Mouse (Mus musculus): ENCODE data around the gene Nras. TPM values are rescaled to one million over a fixed set of nuclear protein-coding genes. Genes with fewer than 3 reads are reported as not detected.

Nras gene
- total RNA-seq (2015) (65.6 and 65.7 TPM in 2 replicates), total RNA-seq (2017) (60.8 and 77.7 TPM in 2 replicates)

GRCm38 (mm10) chr3:103058207-103059157 is at the start of gene Nras:
TSS of gene Nras (plus strand) at chr3:103058285.
- ATAC-seq (replicated peaks; ENCODE audit: poor library complexity), result peak; percentile 99

- ATAC-seq (replicated peaks; ENCODE audit: poor library complexity), result peak; percentile 38
Observed at GRCm38 (mm10) chr3:103017350-103017749, 40.7 kb upstream of the Nras start.

- ATAC-seq (replicated peaks; ENCODE audit: poor library complexity), result no peak
Observed at GRCm38 (mm10) chr3:103019462-103019861, 38.6 kb upstream of the Nras start.

GRCm38 (mm10) chr3:103020249-103020942 is 37.7 kb upstream of the Nras start, which contains the start of gene Csde1:
TSS of gene Csde1 (plus strand) at chr3:103020426.
- ATAC-seq (replicated peaks; ENCODE audit: poor library complexity), result peak; percentile 82

GRCm38 (mm10) chr3:103020943-103021638 is 37.0 kb upstream of the Nras start:
- peak; percentile 73 for ATAC-seq (replicated peaks; ENCODE audit: poor library complexity)

GRCm38 (mm10) chr3:103026174-103026573 is 31.9 kb upstream of the Nras start:
- ATAC-seq (replicated peaks; ENCODE audit: poor library complexity), result peak; percentile 66

- no peak for ATAC-seq (replicated peaks; ENCODE audit: poor library complexity)
Observed at GRCm38 (mm10) chr3:103040285-103040684, 17.8 kb upstream of the Nras start.

- ATAC-seq (replicated peaks; ENCODE audit: poor library complexity), result 0 out of 2 replicates have a peak, but pooled peaks have one; percentile 17
Observed at GRCm38 (mm10) chr3:103040861-103041379, 17.2 kb upstream of the Nras start.

GRCm38 (mm10) chr3:103056016-103056595 is 2.0 kb upstream of the Nras start:
- no peak for ATAC-seq (replicated peaks; ENCODE audit: poor library complexity)

GRCm38 (mm10) chr3:103057752-103058151 is 333 bp upstream of the Nras start:
- peak; percentile 10 for ATAC-seq (replicated peaks; ENCODE audit: poor library complexity)

- no peak for ATAC-seq (replicated peaks; ENCODE audit: poor library complexity)
Observed at GRCm38 (mm10) chr3:103066927-103067326, 8.8 kb downstream of the Nras start.

GRCm38 (mm10) chr3:103068971-103069370 is 10.9 kb downstream of the Nras start:
- no peak for ATAC-seq (replicated peaks; ENCODE audit: poor library complexity)

- no peak for ATAC-seq (replicated peaks; ENCODE audit: poor library complexity)
Observed at GRCm38 (mm10) chr3:103073771-103074170, 15.7 kb downstream of the Nras start, which contains the start of gene Ampd1. TSS of gene Ampd1 (plus strand) at chr3:103074014.

GRCm38 (mm10) chr3:103075871-103076270 is 17.8 kb downstream of the Nras start:
- ATAC-seq (replicated peaks; ENCODE audit: poor library complexity), result no peak

- ATAC-seq (replicated peaks; ENCODE audit: poor library complexity), result no peak
Observed at GRCm38 (mm10) chr3:103076476-103076875, 18.4 kb downstream of the Nras start.

GRCm38 (mm10) chr3:103079301-103079700 is 21.2 kb downstream of the Nras start:
- ATAC-seq (replicated peaks; ENCODE audit: poor library complexity), result no peak

GRCm38 (mm10) chr3:103081051-103081450 is 23.0 kb downstream of the Nras start:
- ATAC-seq (replicated peaks; ENCODE audit: poor library complexity), result no peak

- ATAC-seq (replicated peaks; ENCODE audit: poor library complexity), result no peak
Observed at GRCm38 (mm10) chr3:103081861-103082453, 23.9 kb downstream of the Nras start.

GRCm38 (mm10) chr3:103082761-103083160 is 24.7 kb downstream of the Nras start:
- no peak for ATAC-seq (replicated peaks; ENCODE audit: poor library complexity)

- no peak for ATAC-seq (replicated peaks; ENCODE audit: poor library complexity)
Observed at GRCm38 (mm10) chr3:103085986-103086385, 27.9 kb downstream of the Nras start.

Data from megakaryocyte progenitor cell, adult 5-6 weeks (primary cell).